8 mouse cellular contexts compared by ENCODE assay signal in the genomic region with DNA sequence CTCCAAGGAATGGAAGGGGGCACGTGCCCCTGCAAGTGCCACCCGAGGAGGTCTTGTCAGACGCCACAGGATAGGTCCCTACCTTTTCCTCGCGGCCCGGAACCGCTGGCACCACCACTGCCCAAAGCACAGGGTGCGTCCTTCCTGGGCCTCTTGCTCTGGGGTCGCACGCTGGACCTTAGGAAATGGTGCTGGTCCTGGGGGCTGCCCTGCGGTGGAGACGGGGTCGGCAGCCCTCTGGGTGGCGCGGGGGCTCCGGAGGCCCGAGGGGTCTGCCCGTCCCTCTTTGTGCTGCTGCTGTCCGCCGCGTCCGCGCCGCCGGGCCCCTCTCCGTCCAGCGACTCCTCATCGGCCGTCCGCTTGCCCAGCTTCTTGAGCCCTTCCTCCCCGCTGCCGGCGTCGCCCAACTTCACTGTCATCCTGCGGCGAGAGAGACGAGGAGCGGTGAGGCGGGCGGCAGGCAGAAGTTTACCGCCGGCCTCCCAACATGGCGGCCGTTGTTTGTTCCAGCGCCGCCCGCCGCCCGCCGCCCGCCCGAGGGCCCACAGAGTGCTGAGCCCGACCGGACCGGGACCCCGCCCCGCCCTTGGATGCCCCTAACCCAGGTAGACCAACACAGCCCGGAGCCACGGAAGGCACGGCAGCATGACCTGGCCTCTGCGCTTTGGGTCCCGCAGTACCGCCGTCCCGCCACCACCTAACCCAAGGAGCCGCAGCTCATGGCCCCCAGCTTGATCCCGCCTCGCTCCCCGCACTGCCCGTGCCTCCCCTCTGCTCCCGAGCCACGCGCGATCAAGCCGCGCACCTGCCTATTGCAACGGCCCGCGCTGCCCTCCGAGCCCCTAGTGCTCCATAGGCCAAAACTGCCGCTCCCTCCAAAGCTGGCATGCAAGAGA. TPM values are rescaled to one million over a fixed set of nuclear protein-coding genes. Genes with fewer than 3 reads are reported as not detected.
DNase-seq lines count a peak whose midpoint lies in the region; ATAC-seq and TF ChIP-seq lines count a peak whose summit lies in the region.

No protein-coding gene starts in this region.

- ATAC-seq in heart, embryonic 16.5 days (replicated peaks; ENCODE audit: extremely low read depth, insufficient read depth, low FRiP score), result no peak
- 0 out of 2 replicates have a peak, but pooled peaks have one; percentile 36 for ATAC-seq in megakaryocyte-erythroid progenitor cell, adult 5-6 weeks (replicated peaks; ENCODE audit: low FRiP score, low TSS enrichment, poor library complexity, severe bottlenecking)

- H3K9ac ChIP-seq in heart, embryonic 16.5 days (ENCODE audit: low read length), result peak overlapping the region; percentile 98

- peak; percentile 24 for TF ChIP-seq POLR2A in embryonic fibroblast, embryonic 13.5 days (IDR thresholded peaks at IDR 0.05; ENCODE audit: low read depth, low read length)
- TF ChIP-seq POLR2A in spleen, adult 2 months (IDR thresholded peaks at IDR 0.05; ENCODE audit: low read depth, low read length), result no peak

- H3K4me1 ChIP-seq in E14TG2a.4 (replicated peaks; ENCODE audit: low read depth, low read length), result peaks cover 48% of the 10 kb centered on the region
- H3K4me1 ChIP-seq in embryonic fibroblast, embryonic 13.5 days (ENCODE audit: control insufficient read depth, insufficient read depth, low read length), result no peaks in the 10 kb centered on the region
- peaks cover 14% of the 10 kb centered on the region for H3K4me1 ChIP-seq in heart, embryonic 16.5 days (ENCODE audit: control insufficient read depth, insufficient read depth, low read length)
- H3K4me1 ChIP-seq in spleen, adult 2 months (ENCODE audit: control insufficient read depth, insufficient read depth, insufficient read length), result peaks cover 7% of the 10 kb centered on the region

- peak; percentile 19 for DNase-seq in adrenal gland, adult 8-10 months
- DNase-seq in kidney, postnatal 36 days, result peak; percentile 19 to 65
- DNase-seq in spleen, adult 2 months (ENCODE audit: low read depth in 1 of 2, low spot score in 2 of 2), result peak in 1 of 2 experiments; percentile 10
- DNase-seq in layer of hippocampus, adult 9-11 months, result no peak

- H3K4me3 ChIP-seq in E14TG2a.4 (replicated peaks; ENCODE audit: low read length), result peak overlapping the region; percentile 99
- H3K4me3 ChIP-seq in embryonic fibroblast, embryonic 13.5 days (ENCODE audit: insufficient read depth, low read length), result peak overlapping the region; percentile 93
- peak overlapping the region; percentile 90 for H3K4me3 ChIP-seq in heart, embryonic 16.5 days (ENCODE audit: low read length)
- peak overlapping the region; percentile 90 for H3K4me3 ChIP-seq in spleen, adult 2 months (ENCODE audit: extremely low read depth, insufficient read depth, insufficient read length)

- no peak for TF ChIP-seq CTCF in E14TG2a.4 (conservative IDR thresholded peaks at IDR 0.05; ENCODE audit: low read length)
- TF ChIP-seq CTCF in embryonic fibroblast, embryonic 13.5 days (IDR thresholded peaks at IDR 0.05; ENCODE audit: borderline replicate concordance, insufficient read depth, low read length), result no peak
- TF ChIP-seq CTCF in spleen, adult 2 months (IDR thresholded peaks at IDR 0.05; ENCODE audit: extremely low read depth, insufficient read depth, insufficient read length, insufficient replicate concordance), result no peak

- H3K27me3 ChIP-seq in E14TG2a.4 (ENCODE audit: insufficient read depth, low read length), result no peaks in the 10 kb centered on the region
- H3K27me3 ChIP-seq in heart, embryonic 16.5 days (ENCODE audit: control insufficient read depth, insufficient read depth, low read length), result no peaks in the 10 kb centered on the region
- no peaks in the 10 kb centered on the region for H3K27me3 ChIP-seq in spleen, adult 2 months (ENCODE audit: control insufficient read depth, insufficient read depth, low read length)

- H3K36me3 ChIP-seq in E14TG2a.4 (ENCODE audit: insufficient read depth, low read length), result peaks cover 46% of the 10 kb centered on the region
- peaks cover 15% of the 10 kb centered on the region for H3K36me3 ChIP-seq in heart, embryonic 16.5 days (ENCODE audit: control insufficient read depth, insufficient read depth)
- H3K36me3 ChIP-seq in spleen, adult 2 months (ENCODE audit: control insufficient read depth, insufficient read depth, low read length), result peaks cover 11% of the 10 kb centered on the region

- H3K9me3 ChIP-seq in E14TG2a.4 (ENCODE audit: low read length), result no peaks in the 10 kb centered on the region
- no peaks in the 10 kb centered on the region for H3K9me3 ChIP-seq in heart, embryonic 16.5 days (replicated peaks; ENCODE audit: control insufficient read depth, low read length)

- peak overlapping the region; percentile 69 for H3K27ac ChIP-seq in embryonic fibroblast, embryonic 13.5 days (ENCODE audit: insufficient read depth, low read length)
- H3K27ac ChIP-seq in heart, embryonic 16.5 days (ENCODE audit: low read length), result peak overlapping the region; percentile 81
- peak overlapping the region; percentile 75 for H3K27ac ChIP-seq in spleen, adult 2 months (ENCODE audit: insufficient read depth, low read length)

- under 1% methylated on average over 81 of the region's 81 CpGs for WGBS in heart, embryonic 16.5 days
- WGBS in spleen, adult 2 months, result 1% methylated on average over 81 of the region's 81 CpGs

- H3K4me2 ChIP-seq in heart, embryonic 16.5 days (ENCODE audit: low read depth, low read length), result peak overlapping the region; percentile 95

RNA-seq across cellular contexts. Expression of a gene that starts 1.7 kb away (rescaled TPM):
- 10 to 100 TPM; 22.0 to 33.2 (median 25.4) TPM for total RNA-seq in adrenal gland, adult 8-10 months (2022)
- 14.3 and 14.5 TPM in 2 replicates for polyA plus RNA-seq in embryonic fibroblast, embryonic 13.5 days (2011; ENCODE audit: insufficient read length, low read depth, missing spikeins)
- 3.9 and 4.2 TPM in 2 replicates for polyA plus RNA-seq in heart, embryonic 16.5 days (2015; fragmentation: Nextera tagmentation; extraction: Ambion mirVana)
- total RNA-seq in megakaryocyte-erythroid progenitor cell, adult 5-6 weeks (2014; fragmentation: Nextera tagmentation), result 31.2 and 38.1 TPM in 2 replicates
- 10.1 and 10.9 TPM in 2 replicates for total RNA-seq in megakaryocyte-erythroid progenitor cell, adult 5-6 weeks (2017)
- 12.6 and 15.3 TPM in 2 replicates for polyA plus RNA-seq in spleen, adult 2 months (2012; rRNA removed)

RNA-seq across cellular contexts. Expression of a gene that starts 2.0 kb away (rescaled TPM):
- total RNA-seq in adrenal gland, adult 8-10 months (2022), result 10 to 100 TPM; 31.7 to 45.0 (median 38.1) TPM
- 13.1 and 17.8 TPM in 2 replicates for polyA plus RNA-seq in embryonic fibroblast, embryonic 13.5 days (2011; ENCODE audit: insufficient read length, low read depth, missing spikeins)
- polyA plus RNA-seq in heart, embryonic 16.5 days (2015; fragmentation: Nextera tagmentation; extraction: Ambion mirVana), result 11.6 TPM in 2 replicates
- 32.0 and 32.1 TPM in 2 replicates for total RNA-seq in megakaryocyte-erythroid progenitor cell, adult 5-6 weeks (2014; fragmentation: Nextera tagmentation)
- 27.6 and 33.9 TPM in 2 replicates for total RNA-seq in megakaryocyte-erythroid progenitor cell, adult 5-6 weeks (2017)
- 31.5 and 33.2 TPM in 2 replicates for polyA plus RNA-seq in spleen, adult 2 months (2012; rRNA removed)

RNA-seq across cellular contexts. Expression of a gene that starts 53.4 kb away (rescaled TPM):
- 10 to 100 TPM; 28.0 to 38.5 (median 30.7) TPM for total RNA-seq in adrenal gland, adult 8-10 months (2022)
- 90.5 and 109 TPM in 2 replicates for polyA plus RNA-seq in embryonic fibroblast, embryonic 13.5 days (2011; ENCODE audit: insufficient read length, low read depth, missing spikeins)
- 79.3 and 82.5 TPM in 2 replicates for polyA plus RNA-seq in heart, embryonic 16.5 days (2015; fragmentation: Nextera tagmentation; extraction: Ambion mirVana)
- 74.2 and 79.1 TPM in 2 replicates for total RNA-seq in megakaryocyte-erythroid progenitor cell, adult 5-6 weeks (2014; fragmentation: Nextera tagmentation)
- 77.8 and 78.2 TPM in 2 replicates for total RNA-seq in megakaryocyte-erythroid progenitor cell, adult 5-6 weeks (2017)
- 8.6 and 10.5 TPM in 2 replicates for polyA plus RNA-seq in spleen, adult 2 months (2012; rRNA removed)
